Mouse (Mus musculus): ENCODE measurements around the gene Asphd2. TPM values are rescaled to one million over a fixed set of nuclear protein-coding genes. Genes with fewer than 3 reads are reported as not detected.
A peak's percentile ranks its signal among the peaks of the same experiment; 100 is the strongest.

Gene Asphd2
- polyA plus RNA-seq, 1 experiment from 2014 or later: 0.21 TPM

DNA sequence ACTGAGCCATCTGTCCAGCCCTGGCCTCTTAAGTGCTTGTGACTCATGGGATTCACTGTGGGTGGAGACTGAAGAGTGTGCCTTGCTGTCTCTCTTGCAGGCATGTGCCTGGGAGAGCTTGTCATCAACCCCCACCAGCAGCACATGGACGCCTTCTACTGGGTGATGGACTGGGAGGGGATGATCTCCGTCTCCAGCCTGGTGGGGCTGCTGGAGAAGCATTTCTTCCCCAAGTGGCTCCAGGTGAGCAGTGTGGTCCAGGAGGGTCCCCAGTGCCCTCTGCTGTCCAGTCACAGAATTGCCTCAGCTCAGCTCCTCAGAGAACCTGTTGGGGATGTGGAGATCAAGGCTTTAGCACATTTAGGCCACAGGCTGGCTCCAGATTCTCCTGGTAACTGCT, 59.2 kb downstream of the Asphd2 start:
- Histone ChIP-seq H3K9me3 (ENCODE audit: low read length) (no peaks in the 10 kb centered on the region), H3K36me3 (replicated peaks; ENCODE audit: insufficient read depth, low read length) (peaks cover 82% of the 10 kb centered on the region), H3K4me2 (ENCODE audit: low read depth, low read length) (no peak overlapping the region), H3K27ac (ENCODE audit: low read depth) (no peak overlapping the region), H3K9ac (replicated peaks) (no peak overlapping the region), H3K27me3 (ENCODE audit: insufficient read depth, low read length) (no peaks in the 10 kb centered on the region), H3K4me1 (ENCODE audit: insufficient read depth) (no peaks in the 10 kb centered on the region), H3K4me3 (ENCODE audit: low read depth, low read length) (no peak overlapping the region)
- TF ChIP-seq EP300 (IDR thresholded peaks at IDR 0.05; ENCODE audit: low read depth) (no peak), CTCF (IDR thresholded peaks at IDR 0.05; ENCODE audit: low read depth) (peak; percentile 79)
- peak; percentile 55 for ATAC-seq
- 15% methylated on average over 2 of the region's 2 CpGs for WGBS (ENCODE audit: insufficient replicate concordance)
- peak; percentile 59 for DNase-seq

Other genes starting within 250 kb of the Asphd2 start
- 0.59 and 0.86 TPM in 2 replicates for gene Cryba4, start 142.3 kb downstream of the Asphd2 start, polyA plus RNA-seq (2015; fragmentation: Nextera tagmentation; extraction: Ambion mirVana)
- gene Crybb1, start 139.1 kb downstream of the Asphd2 start, polyA plus RNA-seq (2015; fragmentation: Nextera tagmentation; extraction: Ambion mirVana): 0.33 TPM in 1 of 2 replicates, not detected in the other
- 34.5 and 36.2 TPM in 2 replicates for gene Tpst2, start 118.2 kb downstream of the Asphd2 start, polyA plus RNA-seq (2015; fragmentation: Nextera tagmentation; extraction: Ambion mirVana)
- gene Tfip11, start 68.5 kb downstream of the Asphd2 start, polyA plus RNA-seq (2015; fragmentation: Nextera tagmentation; extraction: Ambion mirVana): 6.7 and 8.0 TPM in 2 replicates
- 9.4 and 10.6 TPM in 2 replicates for gene Srrd, start 51.8 kb downstream of the Asphd2 start, polyA plus RNA-seq (2015; fragmentation: Nextera tagmentation; extraction: Ambion mirVana)
- 11.5 and 12.5 TPM in 2 replicates for gene Hps4, start 51.8 kb downstream of the Asphd2 start, polyA plus RNA-seq (2015; fragmentation: Nextera tagmentation; extraction: Ambion mirVana)
- gene Gm6583, start 38.8 kb downstream of the Asphd2 start, polyA plus RNA-seq (2015; fragmentation: Nextera tagmentation; extraction: Ambion mirVana): 0.16 and 0.17 TPM in 2 replicates
- gene Gm6588, start 54.6 kb upstream of the Asphd2 start, polyA plus RNA-seq (2015; fragmentation: Nextera tagmentation; extraction: Ambion mirVana): not detected in 2 replicates
- not detected in 2 replicates for gene Sez6l, start 182.3 kb upstream of the Asphd2 start, polyA plus RNA-seq (2015; fragmentation: Nextera tagmentation; extraction: Ambion mirVana)